Mouse (Mus musculus) ES-E14 (cell line): ENCODE measurements around the gene Mcm9. TPM values are rescaled to one million over a fixed set of nuclear protein-coding genes. Genes with fewer than 3 reads are reported as not detected.

Experiments used
- DNase-seq: peaks from one replicate; pipeline ENCODE4 v3.0.0-alpha.2; 2013; ENCODE audit warnings: low read depth, low spot score
- H3K27ac ChIP-seq: 2 replicates; pipeline ENCODE4 v1.5.1; 2012; ENCODE audit warnings: low read depth, mild to moderate bottlenecking, low read length, moderate library complexity, mixed read lengths; ENCODE audit not compliant: poor library complexity, insufficient read depth, severe bottlenecking
- H3K36me3 ChIP-seq: 2 replicates; pipeline ENCODE4 v1.6.1; 2012; ENCODE audit warnings: mild to moderate bottlenecking, low read length, moderate library complexity, mixed read lengths; ENCODE audit not compliant: control insufficient read depth, poor library complexity, insufficient read depth, severe bottlenecking
- H3K4me1 ChIP-seq, 2 experiments: fragments of 150-350 bp in 1 of 2; sonication (generic) in 1 of 2; 2 replicates each; pipeline ENCODE4 v1.6.1; 2012; ENCODE audit warnings: low read length in 2 of 2, mild to moderate bottlenecking in 1 of 2, mixed read lengths in 1 of 2; ENCODE audit not compliant: control insufficient read depth in 2 of 2, insufficient read depth in 2 of 2, poor library complexity in 1 of 2
- H3K4me3 ChIP-seq, 2 experiments: fragments of 150-350 bp in 1 of 2; sonication (generic) in 1 of 2; 2 replicates each; pipeline ENCODE4 v1.5.1; 2012; ENCODE audit warnings: low read length in 2 of 2, low read depth in 1 of 2, mild to moderate bottlenecking in 1 of 2, mixed read lengths in 1 of 2; ENCODE audit not compliant: insufficient read depth in 1 of 2, poor library complexity in 1 of 2, severe bottlenecking in 1 of 2
- H3K9ac ChIP-seq: 2 replicates; pipeline ENCODE4 v1.6.1; 2012; ENCODE audit warnings: low read depth, mild to moderate bottlenecking, low read length, mixed read lengths; ENCODE audit not compliant: poor library complexity, insufficient read depth, severe bottlenecking
- H3K9me3 ChIP-seq: fragments of 150-350 bp; sonication (generic); 2 replicates; pipeline ENCODE4 v1.6.1; 2012; ENCODE audit warnings: low read depth, mild to moderate bottlenecking, low read length; ENCODE audit not compliant: control insufficient read depth, insufficient read depth
- CHD2 ChIP-seq: IDR thresholded peaks from 2 replicates; pipeline ENCODE4 v1.6.1; 2014; ENCODE audit warnings: mild to moderate bottlenecking, low read depth, low read length, inconsistent platforms
- HCFC1 ChIP-seq: IDR thresholded peaks from 2 replicates; pipeline ENCODE4 v1.6.1; 2012; ENCODE audit warnings: low read length, inconsistent platforms, borderline replicate concordance; ENCODE audit not compliant: insufficient read depth
- MAFK ChIP-seq: IDR thresholded peaks from 2 replicates; pipeline ENCODE4 v1.6.1; 2014; ENCODE audit warnings: mild to moderate bottlenecking, low read depth, low read length, inconsistent platforms; ENCODE audit not compliant: insufficient read depth
- ZC3H11A ChIP-seq: IDR thresholded peaks from 2 replicates; pipeline ENCODE4 v1.6.1; 2012; ENCODE audit warnings: low read depth, mild to moderate bottlenecking, inconsistent platforms, low read length, borderline replicate concordance
- ZNF384 ChIP-seq: IDR thresholded peaks from 2 replicates; pipeline ENCODE4 v1.6.1; 2012; ENCODE audit warnings: low read depth, low read length, inconsistent platforms
- in situ Hi-C, 2 experiments: fragments of 600-800 bp; cut with MboI; formaldehyde crosslinking; loops; one replicate each; pipeline ENCODE4 v1.15.1; 2025; ENCODE audit warnings: low sequenced_read_pairs in 2 of 2, inconsistent platforms in 1 of 2; ENCODE audit not compliant: unreplicated experiment in 2 of 2
- total RNA-seq: library from RNA; depleted of rRNA; stranded (reverse); fragments of 300-350 nt; gene quantifications from 2 replicates; pipeline ENCODE4 v1.2.3, GENCODE M21; 2012

The Mcm9 gene
- total RNA-seq, 1 experiment: 14.9 TPM

GRCm38 (mm10) chr10:53635246-53635971, 5.2 kb upstream of the Mcm9 start:
- no peak overlapping the region for H3K4me3 ChIP-seq
- TF ChIP-seq ZNF384: no peak
- no peak overlapping the region for H3K27ac ChIP-seq
- in situ Hi-C loops: no loop called here
- H3K9me3 ChIP-seq: no peaks in the 10 kb centered on the region
- H3K9ac ChIP-seq: no peak overlapping the region
- H3K36me3 ChIP-seq: no peaks in the 10 kb centered on the region
- no peaks in the 10 kb centered on the region for H3K4me1 ChIP-seq
- DNase-seq: no peak

DNA sequence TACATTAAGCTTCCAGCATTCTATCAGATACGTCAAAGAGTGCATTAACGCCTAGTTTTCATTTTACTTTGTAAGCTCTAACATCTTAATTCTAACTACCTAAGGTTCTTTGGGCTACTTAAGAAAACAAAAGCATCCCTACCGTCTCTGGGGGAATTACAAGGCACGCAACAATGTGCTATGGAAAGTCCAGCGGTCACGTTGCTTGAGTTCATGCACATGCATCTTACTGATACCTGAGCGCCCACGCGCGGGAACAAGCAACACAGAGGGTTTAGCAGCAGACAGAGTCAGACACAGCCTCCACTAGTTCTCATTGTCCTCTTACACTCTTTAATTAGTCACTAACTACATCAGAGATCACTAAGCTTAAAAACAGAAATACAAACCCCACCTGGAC, 3.9 kb upstream of the Mcm9 start:
- TF ChIP-seq CHD2: no peak
- no peak for TF ChIP-seq MAFK
- TF ChIP-seq ZNF384: no peak
- no peak for TF ChIP-seq HCFC1
- no peak for TF ChIP-seq ZC3H11A
- Histone ChIP-seq H3K4me1 (no peaks in the 10 kb centered on the region), H3K9me3 (no peaks in the 10 kb centered on the region), H3K4me3 (no peak overlapping the region), H3K36me3 (no peaks in the 10 kb centered on the region), H3K9ac (no peak overlapping the region), H3K27ac (no peak overlapping the region)
- in situ Hi-C loops: no loop called here
- no peak for DNase-seq

- H3K36me3 ChIP-seq: no peaks in the 10 kb centered on the region; the same call in 1 of the 2 replicates
- H3K9me3 ChIP-seq: no peaks in the 10 kb centered on the region
- peak overlapping the region; percentile 80 to 97 for H3K4me3 ChIP-seq
- peaks cover 0 to 4% of the 10 kb centered on the region in 2 experiments; a peak in 2 of 4 replicates for H3K4me1 ChIP-seq
- TF ChIP-seq MAFK (no peak), ZNF384 (no peak), HCFC1 (no peak), ZC3H11A (no peak), CHD2 (no peak)
- H3K27ac ChIP-seq: peak overlapping the region; percentile 92
- DNase-seq: peak; percentile 92
- peak overlapping the region; percentile 99 for H3K9ac ChIP-seq
- in situ Hi-C loops: no loop called here
These were observed 355 bp downstream of the Mcm9 start for GRCm38 (mm10) chr10:53629918-53630250.

- in situ Hi-C loops: no loop called here
- Histone ChIP-seq H3K4me1 (peaks cover 0 to 4% of the 10 kb centered on the region in 2 experiments; a peak in 2 of 4 replicates), H3K27ac (peak overlapping the region; percentile 92), H3K9me3 (no peaks in the 10 kb centered on the region), H3K4me3 (peak overlapping the region; percentile 80 to 97), H3K9ac (peak overlapping the region; percentile 99), H3K36me3 (no peaks in the 10 kb centered on the region; the same call in 1 of the 2 replicates)
- peak; percentile 77 for DNase-seq
- TF ChIP-seq ZC3H11A: no peak
- TF ChIP-seq HCFC1: 0 out of 2 replicates have a peak, but pooled peaks have one; percentile 10
These were observed 857 bp downstream of the Mcm9 start for GRCm38 (mm10) chr10:53629247-53629917.
